Mouse (Mus musculus) hindbrain, embryonic 16.5 days (tissue): ENCODE results near the gene Vamp3. TPM values are rescaled to one million over a fixed set of nuclear protein-coding genes. Genes with fewer than 3 reads are reported as not detected.
A peak's percentile ranks its signal among the peaks of the same experiment; 100 is the strongest.

Experiments
- ATAC-seq: fragments of 200-750 bp; cut with Nextera tagmentation; 2 replicates; pipeline ENCODE4 v1.8.0; 2017; ENCODE audit warnings: moderate TSS enrichment, moderate library complexity
- H3K27ac ChIP-seq: fragments of 300-500 bp; sonication (generic); 2 replicates; pipeline ENCODE4 v1.5.1; 2014; ENCODE audit warnings: low read depth, mild to moderate bottlenecking, control low read depth, low read length, moderate library complexity
- H3K27me3 ChIP-seq: fragments of 300-500 bp; sonication (generic); replicated peaks from 2 replicates; pipeline ENCODE4 v1.6.1; 2014; ENCODE audit warnings: low read length; ENCODE audit not compliant: control insufficient read depth, insufficient read depth
- H3K36me3 ChIP-seq: fragments of 300-500 bp; sonication (generic); 2 replicates; pipeline ENCODE4 v1.6.1; 2014; ENCODE audit warnings: mild to moderate bottlenecking, low read length, moderate library complexity, mixed read lengths; ENCODE audit not compliant: control insufficient read depth, insufficient read depth
- H3K4me1 ChIP-seq: fragments of 300-500 bp; sonication (generic); 2 replicates; pipeline ENCODE4 v1.6.1; 2014; ENCODE audit warnings: low read depth, low read length; ENCODE audit not compliant: control insufficient read depth, insufficient read depth
- H3K4me2 ChIP-seq: fragments of 300-500 bp; sonication (generic); 2 replicates; pipeline ENCODE4 v1.6.1; 2014; ENCODE audit warnings: mild to moderate bottlenecking, low read length, control low read depth, moderate library complexity
- H3K4me3 ChIP-seq: fragments of 300-500 bp; sonication (generic); 2 replicates; pipeline ENCODE4 v1.5.1; 2014; ENCODE audit warnings: mild to moderate bottlenecking, low read length, control low read depth, moderate library complexity
- H3K9ac ChIP-seq: fragments of 300-500 bp; sonication (generic); 2 replicates; pipeline ENCODE4 v1.6.1; 2014; ENCODE audit warnings: low read depth, mild to moderate bottlenecking, control low read depth, low read length, moderate library complexity
- H3K9me3 ChIP-seq: fragments of 300-500 bp; sonication (generic); 2 replicates; pipeline ENCODE4 v1.6.1; 2014; ENCODE audit warnings: mild to moderate bottlenecking, low read length, moderate library complexity; ENCODE audit not compliant: control insufficient read depth
- WGBS: fragments of 180-500 bp; shearing (Covaris S2); extraction: QIAGEN DNeasy Blood & Tissue Kit; methylation state at CpG from one replicate; pipeline ENCODE4 v1.1.7; 2014; 5-methylcytosine and 5-hydroxymethylcytosine counted together
- polyA plus RNA-seq: library from polyadenylated mRNA; unstranded; fragments of >200 nt; fragmentation: Nextera tagmentation; extraction: Ambion mirVana; gene quantifications from 2 replicates; pipeline ENCODE4 v1.2.1, GENCODE M21; 2015

Vamp3 gene
- polyA plus RNA-seq, 1 experiment from 2014 or later = 54.6 TPM

DNA sequence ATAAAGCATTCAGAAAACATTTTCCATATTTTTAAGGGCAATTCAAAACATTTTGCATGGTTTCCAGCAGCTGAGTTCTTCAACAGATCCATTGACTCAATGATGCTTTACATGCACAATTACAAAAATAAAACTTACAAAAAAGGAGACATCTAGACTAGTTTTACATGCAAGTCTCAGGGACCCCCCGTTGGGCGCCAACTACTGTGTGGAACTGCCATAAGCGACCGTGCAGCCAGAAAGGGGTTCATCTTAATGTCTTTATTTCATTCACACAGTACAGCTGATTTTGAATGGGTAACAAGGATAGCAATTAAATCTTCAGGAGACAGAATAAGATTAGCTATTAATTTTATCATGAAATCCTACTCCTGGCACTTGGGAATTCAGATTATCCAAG is 1.8 kb upstream of the Vamp3 start:
- Histone ChIP-seq H3K36me3 (peaks cover 13% of the 10 kb centered on the region; the same call in 1 of the 2 replicates), H3K27ac (no peak overlapping the region), H3K4me2 (no peak overlapping the region), H3K4me3 (no peak overlapping the region), H3K4me1 (peaks cover 9% of the 10 kb centered on the region), H3K27me3 (no peaks in the 10 kb centered on the region), H3K9me3 (no peaks in the 10 kb centered on the region), H3K9ac (no peak overlapping the region)
- WGBS = 87% methylated on average over 4 of the region's 4 CpGs
- ATAC-seq = no peak

DNA sequence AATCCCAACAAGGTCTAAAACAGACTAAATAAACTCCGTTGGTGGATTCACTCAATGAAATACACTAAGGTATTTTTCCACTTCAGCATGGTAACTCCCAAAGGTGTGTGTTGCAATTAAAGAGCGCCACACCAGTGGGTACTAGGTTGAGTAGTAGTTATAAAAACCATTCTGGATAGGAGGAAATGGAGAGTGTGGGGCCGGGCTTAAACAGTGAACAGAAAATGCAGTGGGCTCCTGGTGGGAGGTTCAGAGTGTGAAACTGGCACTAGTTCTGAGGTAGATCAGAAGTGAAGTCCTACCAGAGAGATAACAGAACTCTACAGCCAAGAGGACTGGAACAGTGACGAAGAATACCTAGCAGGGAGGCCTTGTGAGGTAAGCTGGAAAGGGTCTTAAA is 871 bp upstream of the Vamp3 start:
- no peaks in the 10 kb centered on the region for H3K9me3 ChIP-seq
- peaks cover 12% of the 10 kb centered on the region for H3K4me1 ChIP-seq
- no peak overlapping the region; the same call in 1 of the 2 replicates for H3K9ac ChIP-seq
- H3K36me3 ChIP-seq = peaks cover 15% of the 10 kb centered on the region; the same call in 1 of the 2 replicates
- peak overlapping the region; percentile 62 for H3K4me2 ChIP-seq
- no peak overlapping the region for H3K27ac ChIP-seq
- 73% methylated on average over 4 of the region's 4 CpGs for WGBS
- ATAC-seq = no peak
- no peak overlapping the region for H3K4me3 ChIP-seq
- H3K27me3 ChIP-seq = no peaks in the 10 kb centered on the region

DNA sequence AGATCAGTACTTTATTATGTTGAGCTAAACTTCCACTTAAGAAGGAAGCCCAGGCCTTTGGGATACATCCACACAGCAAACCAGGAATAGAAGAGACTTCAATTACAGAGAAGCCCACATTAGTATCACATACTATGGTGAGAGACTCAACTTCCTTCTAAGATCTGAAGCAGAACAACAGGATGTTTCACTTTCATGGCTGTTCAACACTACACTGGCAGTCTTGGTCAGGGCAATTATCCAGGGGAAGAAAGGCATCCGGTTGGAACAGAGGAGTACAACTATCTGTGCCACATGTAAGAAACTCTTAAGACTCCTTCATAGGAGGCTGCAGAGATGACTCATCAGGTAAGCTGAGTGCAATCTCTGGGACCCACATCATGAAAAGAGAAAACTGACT is 6.6 kb downstream of the Vamp3 start:
- 96% methylated on average over 1 of the region's 1 CpGs for WGBS

DNA sequence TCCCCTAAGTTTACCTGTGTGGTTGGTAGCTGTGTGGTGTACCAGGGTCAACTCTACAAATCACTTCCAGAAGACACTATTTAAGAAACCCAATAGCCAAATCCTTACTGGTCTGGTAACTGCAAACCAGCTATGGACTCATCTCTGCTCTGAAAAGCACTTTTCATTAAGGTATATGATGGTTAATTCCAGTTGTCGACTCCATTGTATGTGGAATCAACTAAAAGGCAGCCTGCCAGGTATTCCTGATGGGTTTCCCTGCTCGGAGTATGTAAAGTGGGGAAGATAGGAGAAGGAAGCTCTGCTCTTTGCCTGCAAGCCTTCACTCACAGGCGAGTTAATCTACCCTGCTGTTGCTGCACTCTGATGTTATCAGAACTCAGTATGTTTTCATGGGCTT is 11.2 kb downstream of the Vamp3 start:
- Histone ChIP-seq H3K4me1 (peaks cover 9% of the 10 kb centered on the region; the same call in 1 of the 2 replicates), H3K4me3 (no peak overlapping the region), H3K4me2 (no peak overlapping the region), H3K36me3 (peaks cover 14% of the 10 kb centered on the region), H3K27ac (no peak overlapping the region), H3K9me3 (no peaks in the 10 kb centered on the region), H3K27me3 (0 out of 2 replicates have a peak, but pooled peaks cover 2% of the 10 kb centered on the region), H3K9ac (no peak overlapping the region)
- WGBS = 90% methylated on average over 3 of the region's 3 CpGs
- no peak for ATAC-seq

More for the DNA sequence above, 6.6 kb downstream of the Vamp3 start:
- H3K27me3 ChIP-seq = no peaks in the 10 kb centered on the region
- H3K4me2 ChIP-seq = no peak overlapping the region
- H3K27ac ChIP-seq = no peak overlapping the region
- H3K4me3 ChIP-seq = no peak overlapping the region
- H3K36me3 ChIP-seq = peaks cover 21% of the 10 kb centered on the region
- no peak for ATAC-seq
- H3K4me1 ChIP-seq = peaks cover 4% of the 10 kb centered on the region
- H3K9me3 ChIP-seq = no peaks in the 10 kb centered on the region
- H3K9ac ChIP-seq = no peak overlapping the region

DNA sequence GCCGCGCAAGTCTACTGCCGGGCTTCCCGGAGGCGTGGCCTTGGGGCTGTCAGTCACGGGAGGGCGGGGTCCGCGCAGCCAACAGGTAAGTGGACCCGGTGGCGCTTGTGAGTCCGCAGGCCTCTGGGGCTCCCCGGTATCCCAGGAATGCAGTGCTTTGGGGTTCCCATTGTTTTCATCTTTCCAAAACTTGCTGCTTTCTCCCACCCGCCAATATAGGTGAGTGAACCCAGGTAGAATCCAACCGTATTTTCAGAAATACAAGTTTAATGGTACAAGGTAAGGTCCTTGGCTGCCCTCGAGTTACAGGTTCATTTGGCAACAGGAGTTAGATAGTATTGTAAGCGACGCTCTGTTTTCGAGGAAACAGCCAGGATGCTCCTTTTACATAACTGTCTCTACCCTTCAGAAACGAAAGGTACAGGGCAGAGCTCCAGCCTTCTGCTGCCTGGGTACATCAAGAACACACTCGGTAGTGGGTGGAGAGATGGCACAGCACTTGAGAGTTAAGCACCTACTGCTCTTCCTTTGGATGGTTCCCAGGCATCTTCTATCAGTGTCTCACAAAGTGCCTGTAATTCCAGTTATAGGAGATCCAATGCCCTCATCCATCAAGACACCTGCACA is 12.7 kb downstream of the Vamp3 start:
- Histone ChIP-seq H3K27me3 (0 out of 2 replicates have a peak, but pooled peaks cover 2% of the 10 kb centered on the region), H3K27ac (0 out of 2 replicates have a peak overlapping the region, but pooled peaks have one; percentile 15), H3K4me2 (peak overlapping the region; percentile 99), H3K9ac (peak overlapping the region; percentile 67), H3K4me3 (peak overlapping the region; percentile 67), H3K9me3 (no peaks in the 10 kb centered on the region), H3K36me3 (peaks cover 11% of the 10 kb centered on the region; the same call in 1 of the 2 replicates), H3K4me1 (peaks cover 9% of the 10 kb centered on the region; the same call in 1 of the 2 replicates)
- no peak for ATAC-seq
- 5% methylated on average over 21 of the region's 21 CpGs for WGBS

DNA sequence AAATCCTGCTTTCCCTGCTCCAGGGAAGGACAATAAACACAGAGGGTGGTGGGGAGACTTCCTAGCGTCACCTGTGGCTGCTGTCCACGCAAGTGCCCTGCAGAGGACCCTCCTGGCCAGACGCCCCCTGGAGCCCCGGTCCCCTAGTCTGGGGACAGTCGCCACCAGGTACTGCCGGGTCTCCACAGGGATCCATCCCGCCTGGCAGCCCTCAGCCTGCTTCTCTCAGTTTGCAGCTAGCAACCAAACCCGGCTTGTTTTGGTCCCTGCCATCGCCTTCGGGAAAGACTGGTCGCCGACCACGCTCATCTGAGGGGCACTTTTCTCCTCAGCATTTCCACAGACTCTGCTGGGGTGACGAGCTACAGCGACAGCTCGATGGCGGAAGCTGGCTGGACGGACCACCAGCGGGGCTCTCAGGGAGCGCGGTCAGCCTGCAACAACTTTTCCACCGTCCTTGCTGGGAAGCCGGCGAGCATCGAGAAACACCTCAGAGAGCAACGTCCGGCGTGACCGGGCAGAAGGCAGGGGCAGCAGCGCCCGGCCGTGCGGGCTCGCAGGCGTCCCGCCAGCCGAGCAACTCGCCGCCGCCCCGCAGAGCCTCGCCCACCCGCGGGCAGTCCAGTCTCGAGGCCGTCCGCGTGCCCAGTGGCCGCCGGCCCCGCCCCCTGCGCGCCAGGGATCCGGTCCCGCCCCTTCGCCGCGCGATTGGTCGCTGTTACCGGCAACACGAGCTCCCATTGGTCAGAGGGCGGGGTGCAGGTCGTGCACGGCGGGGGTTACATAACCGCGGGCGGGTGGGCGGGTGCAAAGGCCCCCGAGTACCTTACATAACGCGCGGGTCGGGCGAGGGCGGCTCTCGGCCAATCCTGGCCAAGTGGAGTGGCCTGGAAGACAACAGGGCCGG is 13.5 kb downstream of the Vamp3 start, which contains the start of gene Per3:
TSS of gene Per3 (minus strand) at position 629 of the 907 bp plus-strand sequence.
- 0 out of 2 replicates have a peak, but pooled peaks cover 2% of the 10 kb centered on the region for H3K27me3 ChIP-seq
- WGBS = under 1% methylated on average over 75 of the region's 79 CpGs
- H3K4me2 ChIP-seq = peak within 1 kb of the TSS; percentile 99
- H3K9ac ChIP-seq = peak within 1 kb of the TSS; percentile 67
- H3K4me1 ChIP-seq = peaks cover 9% of the 10 kb centered on the region; the same call in 1 of the 2 replicates
- no peaks in the 10 kb centered on the region for H3K9me3 ChIP-seq
- peak; percentile 98 for ATAC-seq
- H3K36me3 ChIP-seq = peaks cover 9% of the 10 kb centered on the region; the same call in 1 of the 2 replicates
- H3K27ac ChIP-seq = peak within 1 kb of the TSS; percentile 52; the same call in 1 of the 2 replicates
- H3K4me3 ChIP-seq = peak within 1 kb of the TSS; percentile 67

DNA sequence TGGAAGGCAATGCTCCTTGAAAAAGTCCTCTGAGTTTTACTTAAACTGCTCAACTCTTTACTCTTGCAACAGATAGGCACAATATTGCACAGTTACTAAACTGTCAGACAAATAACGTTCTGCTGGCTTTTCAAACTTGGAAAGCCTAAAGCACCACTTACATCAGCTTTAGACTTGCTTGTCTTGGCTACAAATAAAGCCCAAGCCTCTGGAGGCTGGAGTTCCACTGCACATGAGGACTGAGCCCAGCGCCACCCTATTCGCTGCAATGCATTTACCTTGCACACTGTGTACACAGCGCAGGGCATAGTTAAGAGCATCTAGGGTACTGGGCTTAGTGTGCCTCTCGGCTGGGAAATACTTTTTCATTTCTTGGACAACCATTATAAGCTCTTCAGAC is 14.5 kb downstream of the Vamp3 start:
- WGBS = 43% methylated on average over 5 of the region's 5 CpGs
- H3K4me2 ChIP-seq = peak overlapping the region; percentile 99
- H3K4me3 ChIP-seq = no peak overlapping the region; the same call in 1 of the 2 replicates
- H3K4me1 ChIP-seq = peaks cover 9% of the 10 kb centered on the region; the same call in 1 of the 2 replicates
- ATAC-seq = no peak
- 0 out of 2 replicates have a peak, but pooled peaks cover 2% of the 10 kb centered on the region for H3K27me3 ChIP-seq
- H3K36me3 ChIP-seq = 0 out of 2 replicates have a peak, but pooled peaks cover 3% of the 10 kb centered on the region
- H3K9me3 ChIP-seq = no peaks in the 10 kb centered on the region
- no peak overlapping the region for H3K27ac ChIP-seq
- no peak overlapping the region for H3K9ac ChIP-seq

DNA sequence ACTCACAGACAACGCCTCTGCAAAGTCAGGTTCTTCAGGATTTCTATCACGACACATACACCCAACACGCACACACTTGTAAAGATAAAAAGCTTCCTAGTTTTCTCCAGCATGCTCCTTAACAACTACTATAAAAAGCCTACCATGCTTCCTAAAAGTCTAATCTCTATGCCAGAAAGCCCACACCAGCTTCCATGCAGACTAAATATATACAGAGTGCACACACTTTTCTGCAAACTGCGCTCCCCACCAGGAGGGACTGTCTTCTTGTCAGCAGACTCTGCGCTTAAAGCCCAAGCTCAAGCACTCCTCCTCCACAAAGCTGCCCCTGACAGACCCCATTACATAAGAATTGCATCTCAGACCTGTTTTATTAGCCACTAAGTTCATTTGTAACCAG is 16.3 kb downstream of the Vamp3 start:
- no peak for ATAC-seq
- Histone ChIP-seq H3K27me3 (0 out of 2 replicates have a peak, but pooled peaks cover 2% of the 10 kb centered on the region), H3K9ac (no peak overlapping the region), H3K9me3 (no peaks in the 10 kb centered on the region), H3K27ac (no peak overlapping the region), H3K4me2 (no peak overlapping the region), H3K4me1 (peaks cover 9% of the 10 kb centered on the region; the same call in 1 of the 2 replicates), H3K4me3 (no peak overlapping the region), H3K36me3 (no peaks in the 10 kb centered on the region)
- WGBS = 88% methylated on average over 5 of the region's 5 CpGs
